ENCODE assay signal across 39 mouse cellular contexts in the genomic region with DNA sequence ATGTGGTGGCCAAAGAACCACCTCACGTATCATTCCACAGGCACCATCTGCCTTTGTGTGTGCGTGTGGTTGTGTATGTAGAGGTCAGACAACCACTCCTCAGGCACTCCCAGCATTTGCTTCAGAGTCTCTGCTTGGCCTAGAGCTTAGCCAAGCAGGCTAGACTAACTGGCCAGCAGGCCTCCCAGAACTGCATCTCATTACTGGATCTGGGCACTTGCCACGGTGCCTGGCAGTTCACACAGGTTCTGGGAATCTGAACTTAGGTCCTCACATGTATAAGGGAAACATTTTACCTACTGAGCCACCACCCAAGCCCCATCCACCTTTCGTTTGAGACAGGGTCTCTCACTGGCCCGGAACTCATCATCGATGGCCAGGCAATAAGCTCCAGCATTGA. TPM values are rescaled to one million over a fixed set of nuclear protein-coding genes. Genes with fewer than 3 reads are reported as not detected.
A peak's percentile ranks its signal among the peaks of the same experiment; 100 is the strongest.
DNase-seq lines count a peak whose midpoint lies in the region; ATAC-seq lines count a peak whose summit lies in the region.
"Had no signal": no experiment of that assay in that cellular context is flagged by ENCODE, and none has a peak within 500 bp of the region (broad histone marks: within the 10 kb centered on the region; RNA-seq: fewer than 3 reads in every experiment).

No protein-coding gene starts in this region.

- 0 out of 2 replicates have a peak, but pooled peaks cover 6% of the 10 kb centered on the region for H3K4me1 ChIP-seq in kidney, embryonic 15.5 days
- peaks cover 4% of the 10 kb centered on the region; the same call in 1 of the 2 replicates for H3K4me1 ChIP-seq in kidney, embryonic 16.5 days (ENCODE audit: insufficient read depth, low read length)
- H3K4me1 ChIP-seq: forebrain, embryonic 13.5 days; heart, embryonic 12.5 days; neural tube, embryonic 12.5 days had no signal

- no peak overlapping the region for H3K4me2 ChIP-seq in kidney, embryonic 15.5 days
- H3K4me2 ChIP-seq in kidney, embryonic 16.5 days (replicated peaks; ENCODE audit: low read depth, low read length) = no peak overlapping the region
- H3K4me2 ChIP-seq: forebrain, embryonic 13.5 days; heart, embryonic 12.5 days; hindbrain, embryonic 14.5 days; limb, embryonic 12.5 days; liver, embryonic 12.5 days; midbrain, embryonic 12.5 days; neural tube, embryonic 12.5 days had no signal

- no peaks in the 10 kb centered on the region for H3K27me3 ChIP-seq in kidney, embryonic 15.5 days
- no peaks in the 10 kb centered on the region for H3K27me3 ChIP-seq in kidney, embryonic 16.5 days (ENCODE audit: insufficient read depth, low read length)
- H3K27me3 ChIP-seq: CH12.LX; forebrain, embryonic 13.5 days; heart, embryonic 12.5 days; limb, embryonic 12.5 days; liver, embryonic 12.5 days; megakaryocyte, embryonic 14.5 days; midbrain, embryonic 12.5 days; neural tube, embryonic 12.5 days had no signal

- ATAC-seq in kidney, embryonic 15.5 days (replicated peaks; ENCODE audit: low FRiP score) = no peak
- ATAC-seq in kidney, embryonic 16.5 days (ENCODE audit: low FRiP score, low TSS enrichment) = no peak
- ATAC-seq: activated CD4-positive, CD25-positive, alpha-beta regulatory T cell, adult 4 months; forebrain, embryonic 13.5 days; inflammation-experienced regulatory T-cells, adult 6 months; liver, embryonic 12.5 days; liver, postnatal 0 days; lung, postnatal 0 days had no signal

- H3K27ac ChIP-seq in kidney, embryonic 15.5 days = no peak overlapping the region
- H3K27ac ChIP-seq in kidney, embryonic 16.5 days (ENCODE audit: low read length) = no peak overlapping the region
- H3K27ac ChIP-seq: forebrain, embryonic 13.5 days; heart, adult 2 months; hindbrain, embryonic 14.5 days; layer of hippocampus, adult 2 months; left cerebral cortex, adult 2 months; limb, embryonic 12.5 days; liver, embryonic 12.5 days; midbrain, embryonic 12.5 days; neural tube, embryonic 12.5 days; stomach, postnatal 0 days had no signal

- no peaks in the 10 kb centered on the region for H3K36me3 ChIP-seq in kidney, embryonic 15.5 days
- peaks cover 5% of the 10 kb centered on the region; the same call in 1 of the 2 replicates for H3K36me3 ChIP-seq in kidney, embryonic 16.5 days (ENCODE audit: insufficient read depth, low read length)
- H3K36me3 ChIP-seq: midbrain, embryonic 12.5 days; neural tube, embryonic 12.5 days had no signal

- DNase-seq in cerebellum, postnatal 10 days = peak; percentile 28 to 46
- no peak for DNase-seq in cerebellum, postnatal 36 days
- DNase-seq in kidney, adult 11 months = peak; percentile 18
- DNase-seq in kidney, postnatal 36 days = peak; percentile 39 to 50
- DNase-seq in urinary bladder, postnatal 4 days (ENCODE audit: low spot score in 2 of 2) = no peak
- DNase-seq: adrenal gland, adult 8-10 months; cerebellum, adult 9-10 months; gastrocnemius, postnatal 36 days; heart, adult 2 months; heart, postnatal 4 days; liver, postnatal 0 days; lung, postnatal 4 days; right cerebral cortex, adult 18-20 months; thymus, postnatal 4 days had no signal

- H3K9ac ChIP-seq in kidney, embryonic 15.5 days = no peak overlapping the region
- H3K9ac ChIP-seq in kidney, embryonic 16.5 days (replicated peaks; ENCODE audit: low read length) = no peak overlapping the region
- H3K9ac ChIP-seq: forebrain, embryonic 13.5 days; heart, embryonic 12.5 days; hindbrain, embryonic 14.5 days; limb, embryonic 12.5 days; liver, embryonic 12.5 days; liver, postnatal 0 days; midbrain, embryonic 12.5 days; neural tube, embryonic 12.5 days had no signal

- H3K9me3 ChIP-seq in kidney, embryonic 15.5 days (replicated peaks) = no peaks in the 10 kb centered on the region
- no peaks in the 10 kb centered on the region; the same call in 1 of the 2 replicates for H3K9me3 ChIP-seq in kidney, embryonic 16.5 days (ENCODE audit: low read length)
- H3K9me3 ChIP-seq: forebrain, embryonic 13.5 days; limb, embryonic 12.5 days; liver, embryonic 12.5 days; midbrain, embryonic 12.5 days; neural tube, embryonic 12.5 days had no signal

- 90% methylated on average over 6 of the region's 6 CpGs for WGBS in kidney, embryonic 15.5 days
- WGBS in kidney, embryonic 16.5 days = 92% methylated on average over 6 of the region's 6 CpGs

- no peak overlapping the region for H3K4me3 ChIP-seq in kidney, embryonic 15.5 days (replicated peaks)
- H3K4me3 ChIP-seq in kidney, embryonic 16.5 days (ENCODE audit: low read length) = no peak overlapping the region
- H3K4me3 ChIP-seq: forebrain, embryonic 13.5 days; heart, adult 2 months; heart, embryonic 12.5 days; layer of hippocampus, adult 2 months; left cerebral cortex, adult 2 months; limb, embryonic 12.5 days; liver, embryonic 12.5 days; megakaryocyte, embryonic 14.5 days; midbrain, embryonic 12.5 days; myocyte; neural tube, embryonic 12.5 days had no signal

RNA-seq across cellular contexts. Expression of gene Polk, which starts 10.2 kb away (rescaled TPM):
- 9.2 and 9.7 TPM in 2 replicates for polyA plus RNA-seq in kidney, embryonic 15.5 days (2015; fragmentation: Nextera tagmentation; extraction: Ambion mirVana)
- polyA plus RNA-seq in kidney, embryonic 16.5 days (2015; fragmentation: Nextera tagmentation; extraction: Ambion mirVana) = 9.2 and 10.7 TPM in 2 replicates

RNA-seq across cellular contexts. Expression of gene Col4a3bp, which starts 10.2 kb away (rescaled TPM):
- 9.6 and 10.3 TPM in 2 replicates for polyA plus RNA-seq in kidney, embryonic 15.5 days (2015; fragmentation: Nextera tagmentation; extraction: Ambion mirVana)
- 8.0 and 9.3 TPM in 2 replicates for polyA plus RNA-seq in kidney, embryonic 16.5 days (2015; fragmentation: Nextera tagmentation; extraction: Ambion mirVana)

RNA-seq across cellular contexts. Expression of gene Gm17622, which starts 41.6 kb away (rescaled TPM):
- not detected in 2 replicates for polyA plus RNA-seq in kidney, embryonic 15.5 days (2015; fragmentation: Nextera tagmentation; extraction: Ambion mirVana)
- polyA plus RNA-seq in kidney, embryonic 16.5 days (2015; fragmentation: Nextera tagmentation; extraction: Ambion mirVana) = not detected in 2 replicates
- polyA plus RNA-seq: activated CD4-positive, CD25-positive, alpha-beta regulatory T cell, adult 4 months; C2C12; cortical plate, adult 2 months; embryonic facial prominence, embryonic 14.5 days; forebrain, embryonic 13.5 days; heart, adult 2 months; heart, embryonic 12.5 days; heart, postnatal 0 days; hindbrain, embryonic 14.5 days; inflammation-experienced regulatory T-cells, adult 6 months; limb, embryonic 12.5 days; liver, embryonic 12.5 days; liver, postnatal 0 days; lung, postnatal 0 days; midbrain, embryonic 12.5 days; midbrain, postnatal 0 days; myocyte; neural tube, embryonic 12.5 days; spleen, adult 2 months; stomach, postnatal 0 days; thymus, postnatal 0 days had no signal

Comparison
In these comparisons a context has a peak if more than half of its experiments do, and no peak if none do; other contexts are left out.
1. DNase-seq: peak in cerebellum, postnatal 10 days (2 of 2), kidney, adult 11 months (single experiment) and kidney, postnatal 36 days (2 of 2); none in cerebellum, postnatal 36 days (0 of 2) and urinary bladder, postnatal 4 days (0 of 2).